Mouse (Mus musculus) urinary bladder, postnatal 10 days (tissue): ENCODE data around the gene Kdr.
"Not testable (repeated sequence)": the region's sequence is repeated elsewhere in the genome, so short reads cannot be mapped to it uniquely, and the experiment has no call there.

Experiments
- DNase-seq: peaks from one replicate; pipeline ENCODE4 v3.0.0; 2022; ENCODE audit warnings: low spot score

Gene Kdr

DNA sequence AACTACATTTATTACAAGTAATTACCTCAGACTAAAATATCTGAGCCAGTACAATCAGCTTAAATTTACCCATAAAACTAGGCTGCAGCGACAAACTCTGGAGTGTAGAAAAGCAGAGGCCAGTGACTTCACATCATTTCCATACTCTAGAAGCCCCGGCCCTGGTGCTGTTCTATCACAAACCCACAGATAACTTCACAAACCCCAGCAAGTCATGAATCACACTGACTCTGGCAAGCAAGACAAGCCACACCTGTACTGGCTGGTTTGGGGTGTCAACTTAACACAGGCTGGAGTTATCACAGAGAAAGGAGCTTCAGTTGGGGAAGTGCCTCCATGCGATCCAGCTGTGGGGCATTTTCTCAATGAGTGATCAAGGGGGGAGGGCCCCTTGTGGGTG, 18.4 kb downstream of the Kdr start:
- no peak for DNase-seq

GRCm38 (mm10) chr5:75956526-75956925, 21.7 kb downstream of the Kdr start:
- no peak for DNase-seq

DNA sequence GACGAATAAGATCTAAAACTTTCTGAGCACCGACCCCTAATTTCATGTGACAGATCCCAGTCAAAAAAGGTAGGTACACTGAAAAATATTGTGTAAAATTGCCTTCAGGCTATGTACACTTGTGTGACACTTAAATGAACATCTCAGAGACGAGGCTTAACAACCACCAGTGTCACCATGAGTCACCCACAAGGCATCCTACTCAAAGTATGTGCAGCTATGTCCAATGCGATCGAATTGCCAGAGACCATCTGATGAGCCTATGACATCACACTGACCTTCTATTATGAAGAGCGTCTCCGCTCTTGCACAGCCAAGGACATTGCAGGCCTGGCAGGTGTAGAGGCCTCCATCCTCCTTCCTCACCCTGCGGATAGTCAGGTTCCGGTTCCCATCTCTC, 22.4 kb downstream of the Kdr start:
- DNase-seq = no peak

- DNase-seq = no peak
These were observed 23.4 kb downstream of the Kdr start for GRCm38 (mm10) chr5:75954778-75955330.

DNA sequence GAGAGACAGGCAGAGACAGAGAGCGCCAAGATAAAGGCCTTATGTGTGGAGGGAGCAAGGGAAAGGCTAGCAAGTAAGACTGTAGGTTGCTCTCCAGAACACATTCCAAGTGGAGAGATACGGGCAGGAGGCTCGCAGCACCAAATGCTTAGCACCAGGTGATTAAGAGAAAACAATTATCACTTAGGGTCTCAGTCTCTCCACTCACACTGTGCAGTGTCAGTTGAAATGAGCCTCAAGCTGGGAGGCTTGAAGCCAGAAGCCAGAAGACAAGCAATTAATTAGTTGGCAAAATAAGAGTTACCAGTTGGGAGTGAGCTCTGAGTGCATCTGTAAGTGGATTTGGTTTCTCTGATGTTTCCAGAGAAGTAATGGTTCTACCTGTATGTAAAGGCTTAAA, 24.0 kb downstream of the Kdr start:
- DNase-seq = no peak

DNA sequence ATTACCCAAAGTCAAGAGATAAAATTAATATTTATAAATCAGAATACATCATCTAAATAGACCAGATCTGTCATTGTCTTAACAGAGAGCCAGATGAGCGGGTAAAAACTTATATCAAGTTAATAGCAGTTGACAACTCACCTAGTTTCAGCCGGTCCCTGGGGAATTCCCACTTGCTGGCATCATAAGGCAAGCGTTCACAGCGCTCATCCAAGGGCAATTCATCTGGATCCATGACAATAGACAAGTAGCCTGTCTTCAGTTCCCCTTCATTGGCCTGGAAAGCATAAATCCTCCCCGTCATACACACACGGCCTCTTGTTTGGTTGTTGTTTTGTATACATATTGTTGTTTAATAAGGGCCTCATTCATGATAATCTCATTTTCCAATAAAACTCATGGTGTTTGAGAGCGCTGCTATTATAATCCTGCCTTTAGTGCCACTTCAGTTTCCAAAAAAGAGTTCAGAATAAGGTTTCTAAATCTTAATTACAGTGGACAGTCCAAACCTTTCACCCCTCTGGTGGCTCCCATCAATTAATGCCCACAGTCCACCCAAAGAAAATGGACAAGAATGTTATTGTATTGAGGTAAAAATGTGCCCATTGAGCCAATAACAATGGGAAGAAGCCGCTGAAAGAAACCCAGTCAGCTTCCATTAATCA, 26.0 kb downstream of the Kdr start:
- DNase-seq = no peak

DNA sequence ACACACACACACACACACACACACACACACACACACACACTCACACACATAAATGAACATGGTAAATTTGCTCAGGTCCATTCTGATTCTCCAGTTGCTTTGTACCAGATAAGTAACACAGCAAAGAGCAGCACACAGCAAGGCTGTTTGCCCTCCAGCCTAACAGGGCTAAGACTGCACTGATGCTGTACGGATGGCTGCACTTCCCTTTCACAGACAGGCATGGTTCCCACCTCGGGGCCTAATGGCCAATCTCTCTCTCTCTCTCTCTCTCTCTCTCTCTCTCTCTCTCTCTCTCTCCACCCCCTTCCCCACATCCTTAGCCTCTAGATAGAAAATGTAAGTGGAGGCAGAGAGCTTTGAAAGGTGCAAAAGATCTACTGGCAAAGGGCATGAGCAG, 27.4 kb downstream of the Kdr start:
- no peak for DNase-seq

- DNase-seq = no peak
These were observed 32.9 kb downstream of the Kdr start for GRCm38 (mm10) chr5:75945394-75945793.

DNA sequence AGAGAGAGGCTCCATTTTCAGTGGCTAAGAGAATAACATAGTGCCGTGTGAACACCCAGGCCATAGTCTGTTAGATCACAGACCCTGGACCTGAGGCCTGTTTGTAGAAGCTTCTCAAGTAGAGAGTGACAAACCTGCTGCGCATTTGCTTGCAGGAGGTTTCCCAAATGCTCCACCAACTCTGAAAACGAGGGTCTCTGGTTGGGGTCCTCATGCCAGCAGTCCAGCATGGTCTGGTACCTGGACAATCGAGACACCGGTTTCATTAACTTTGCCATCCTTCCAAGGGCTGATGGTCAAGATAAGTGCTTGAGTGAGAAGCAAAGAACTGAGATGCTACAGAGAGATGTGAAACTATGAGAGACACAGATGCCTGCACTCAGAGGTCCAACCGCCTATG, 35.0 kb downstream of the Kdr start:
- no peak for DNase-seq

DNA sequence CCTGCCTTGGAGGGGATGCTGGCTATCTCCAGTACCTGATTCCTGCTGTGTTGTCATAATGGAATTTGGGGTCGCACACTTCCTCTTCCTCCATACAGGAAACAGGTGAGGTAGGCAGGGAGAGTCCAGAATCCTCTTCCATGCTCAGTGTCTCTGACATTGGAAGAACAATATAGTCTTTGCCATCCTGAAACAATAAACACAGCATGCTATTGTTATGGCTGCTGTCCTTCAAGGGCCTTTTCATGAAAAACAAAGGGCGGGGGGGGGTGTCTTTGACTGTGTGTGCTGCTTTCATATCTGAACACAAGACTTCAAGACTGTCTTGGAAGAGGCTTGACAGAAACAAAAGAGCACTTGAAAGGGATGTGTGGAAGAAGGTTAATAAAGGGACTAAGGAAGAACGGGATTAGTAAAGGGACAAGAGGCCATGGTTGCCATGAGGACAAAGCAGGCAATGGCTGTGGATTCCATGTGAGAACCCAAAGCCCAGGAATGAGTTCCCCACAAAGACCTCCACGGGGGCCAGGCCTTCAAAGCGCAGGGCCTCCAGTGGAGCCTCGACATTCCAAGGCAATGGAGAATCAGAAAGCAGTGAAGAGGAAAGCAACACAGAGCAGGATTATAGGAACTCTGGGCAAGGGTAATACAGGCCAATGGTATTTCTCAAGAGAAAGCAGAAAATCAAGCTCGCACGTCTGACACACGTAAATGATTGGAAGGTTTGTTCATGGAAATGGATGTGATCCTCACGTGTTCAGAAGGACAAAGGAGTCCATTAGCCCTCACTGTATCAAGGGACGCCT, 36.3 kb downstream of the Kdr start:
- no peak for DNase-seq

GRCm38 (mm10) chr5:75939144-75939732, 39.0 kb downstream of the Kdr start:
- DNase-seq = no peak

- DNase-seq = no peak
These were observed 40.2 kb downstream of the Kdr start for GRCm38 (mm10) chr5:75938012-75938411.

GRCm38 (mm10) chr5:75936223-75936622, 42.0 kb downstream of the Kdr start:
- DNase-seq = no peak

DNA sequence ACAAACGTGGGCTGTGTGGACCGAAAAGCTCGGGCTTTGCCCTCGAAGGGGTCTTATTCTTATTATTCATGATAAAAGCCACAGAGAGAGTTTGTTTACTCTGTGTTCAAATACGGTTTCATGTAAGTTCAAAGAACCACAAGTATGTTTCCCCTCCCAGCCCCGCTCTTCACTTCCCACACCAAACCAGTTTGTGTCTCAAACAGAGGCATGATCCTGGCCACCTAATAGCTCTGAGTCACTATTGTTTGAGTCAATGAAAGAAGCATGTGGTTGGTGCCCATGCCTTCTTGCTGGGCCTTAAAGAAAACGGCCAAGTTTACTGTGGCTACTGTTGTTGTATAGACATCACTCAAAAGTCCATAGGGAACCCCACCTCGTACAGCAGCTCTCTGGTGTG, 43.0 kb downstream of the Kdr start:
- no peak for DNase-seq

GRCm38 (mm10) chr5:75934201-75934600, 44.1 kb downstream of the Kdr start:
- DNase-seq = no peak

DNA sequence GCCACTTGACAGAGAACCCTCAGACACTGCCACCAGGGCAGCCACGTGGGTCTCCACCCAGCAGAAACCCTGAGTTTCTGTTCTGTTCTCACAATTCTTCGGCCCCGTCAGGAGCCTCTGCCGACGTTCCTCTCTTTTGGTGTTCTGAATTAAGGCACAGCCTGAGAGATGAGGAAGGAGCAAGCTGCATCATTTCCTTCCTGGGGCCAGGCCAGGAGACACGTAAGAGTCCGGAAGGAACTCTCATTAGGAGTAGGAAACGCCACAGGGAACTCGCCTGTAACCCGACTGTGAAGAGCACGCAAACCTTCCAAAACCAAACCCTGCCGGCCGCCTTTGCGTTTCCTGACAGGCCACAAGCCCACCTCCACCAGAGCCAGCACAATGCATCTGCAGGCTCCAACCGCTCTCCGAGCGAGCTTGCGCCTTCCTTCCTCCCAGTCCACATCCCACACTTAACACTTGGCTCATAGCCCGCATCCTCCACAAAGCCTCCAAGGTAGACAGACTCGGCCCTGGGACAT, 44.7 kb downstream of the Kdr start:
- no peak for DNase-seq

DNA sequence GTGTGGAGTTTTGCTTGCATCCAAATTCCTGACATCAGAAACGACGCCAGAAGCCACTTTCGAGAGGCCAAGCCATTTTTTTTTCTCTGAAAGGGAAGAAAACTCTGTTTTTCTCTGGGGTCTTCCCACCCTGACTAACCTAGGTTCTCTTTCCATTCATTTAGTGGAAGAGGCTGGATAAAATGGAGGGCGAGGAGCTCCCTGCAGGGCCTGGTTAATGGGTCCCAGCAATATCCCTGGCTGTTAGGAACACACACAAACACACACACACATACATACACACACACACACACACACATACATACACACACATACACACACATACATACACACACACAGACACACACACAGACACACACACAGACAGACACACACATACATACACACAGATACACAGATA, 46.8 kb downstream of the Kdr start:
- not testable (repeated sequence) for DNase-seq

GRCm38 (mm10) chr5:75929960-75930359, 48.3 kb downstream of the Kdr start:
- no peak for DNase-seq

DNA sequence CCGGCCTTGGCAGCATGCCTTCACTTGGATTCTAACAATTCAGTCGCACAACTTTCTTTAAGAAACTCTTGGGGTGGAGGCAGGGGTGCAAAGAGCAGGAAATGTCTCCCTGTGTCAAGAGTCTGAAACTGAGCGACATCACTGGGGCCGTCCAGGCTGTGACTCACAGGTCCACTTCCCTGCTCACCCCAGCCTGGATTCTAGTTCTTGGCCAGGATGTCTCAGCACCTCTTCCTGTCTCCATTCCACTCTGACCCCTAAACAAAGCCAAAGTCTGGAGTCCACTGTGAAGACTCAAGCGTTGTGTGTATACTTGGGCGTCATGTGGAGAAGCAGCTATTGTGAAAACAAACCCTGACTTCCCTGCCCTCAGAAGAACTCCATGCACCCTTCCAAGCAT, 55.6 kb downstream of the Kdr start:
- no peak for DNase-seq

DNA sequence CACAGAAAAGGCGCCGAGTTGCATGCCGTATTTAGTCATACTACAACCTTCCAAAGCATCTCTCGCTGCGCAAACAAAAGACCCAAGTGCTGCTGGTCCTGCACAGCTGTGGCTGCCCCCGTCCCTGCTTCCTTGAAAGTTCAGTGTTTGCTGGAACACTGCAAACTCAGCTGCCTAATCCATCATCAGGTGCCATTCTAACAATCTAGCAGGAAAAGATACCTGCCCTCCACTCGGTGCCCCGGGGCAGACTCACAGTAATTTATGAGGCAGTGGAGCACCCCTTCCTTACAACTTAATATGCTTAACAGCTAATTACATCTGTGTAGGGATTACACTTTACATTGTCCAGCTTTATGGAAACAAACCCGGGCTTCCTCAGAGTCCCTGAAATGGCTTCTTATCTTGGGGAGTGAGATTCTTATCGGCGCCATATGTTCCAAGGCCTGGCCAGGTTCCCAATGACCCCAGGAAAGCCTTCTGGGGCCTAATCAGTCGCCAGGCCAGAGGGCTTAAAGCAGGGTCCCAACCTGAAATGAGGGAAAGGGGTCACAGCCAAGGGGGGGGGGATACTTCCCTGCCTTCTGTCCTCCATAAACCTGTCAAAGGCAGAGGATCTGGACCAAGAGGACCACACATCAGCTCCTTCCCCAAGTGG, 56.4 kb downstream of the Kdr start:
- DNase-seq = no peak

GRCm38 (mm10) chr5:75919601-75920000, 58.7 kb downstream of the Kdr start:
- DNase-seq = no peak

- no peak for DNase-seq
These were observed 60.1 kb downstream of the Kdr start for GRCm38 (mm10) chr5:75918139-75918538.
